Mouse (Mus musculus) lung, adult 18-20 months (tissue): ENCODE data around the gene Dppa1.
"Not testable (repeated sequence)": the region's sequence is repeated elsewhere in the genome, so short reads cannot be mapped to it uniquely, and the experiment has no call there.

ENCODE experiments used
- DNase-seq, 2 experiments: peaks; one replicate each; pipeline ENCODE4 v3.0.0; 2022; ENCODE audit warnings: mixed read lengths in 2 of 2

Gene Dppa1

GRCm38 (mm10) chr11:46629211-46629795 is at the start of gene Dppa1:
Gene Dppa1, minus strand, starts transcription at chr11:46629261.
- DNase-seq = no peak

- DNase-seq = no peak
Observed at GRCm38 (mm10) chr11:46667938-46668337, 38.9 kb upstream of the Dppa1 start.

GRCm38 (mm10) chr11:46667105-46667504 is 38.0 kb upstream of the Dppa1 start:
- DNase-seq = no peak

GRCm38 (mm10) chr11:46665599-46666522 is 36.8 kb upstream of the Dppa1 start:
- DNase-seq = no peak

- no peak for DNase-seq
Observed at GRCm38 (mm10) chr11:46663215-46663614, 34.2 kb upstream of the Dppa1 start.

- DNase-seq = no peak
Observed at GRCm38 (mm10) chr11:46652476-46652875, 23.4 kb upstream of the Dppa1 start.

- DNase-seq = not testable (repeated sequence)
Observed at GRCm38 (mm10) chr11:46649655-46650054, 20.6 kb upstream of the Dppa1 start.

- no peak for DNase-seq
Observed at GRCm38 (mm10) chr11:46644824-46645223, 15.8 kb upstream of the Dppa1 start.

- DNase-seq = no peak
Observed at GRCm38 (mm10) chr11:46636568-46636967, 7.5 kb upstream of the Dppa1 start.

GRCm38 (mm10) chr11:46635516-46635915 is 6.5 kb upstream of the Dppa1 start:
- not testable (repeated sequence) for DNase-seq

GRCm38 (mm10) chr11:46631635-46632034 is 2.6 kb upstream of the Dppa1 start:
- peak in 1 of 2 experiments; percentile 5 for DNase-seq

GRCm38 (mm10) chr11:46620414-46621168 is 8.5 kb downstream of the Dppa1 start:
- no peak for DNase-seq

GRCm38 (mm10) chr11:46619929-46620328 is 9.1 kb downstream of the Dppa1 start:
- no peak for DNase-seq

- DNase-seq = peak in 1 of 2 experiments; percentile 3
Observed at GRCm38 (mm10) chr11:46592416-46592815, 36.6 kb downstream of the Dppa1 start.

GRCm38 (mm10) chr11:46582741-46583140 is 46.3 kb downstream of the Dppa1 start:
- DNase-seq = no peak

GRCm38 (mm10) chr11:46580428-46580827 is 48.6 kb downstream of the Dppa1 start:
- DNase-seq = no peak

GRCm38 (mm10) chr11:46578771-46579281 is 50.2 kb downstream of the Dppa1 start:
- no peak for DNase-seq

- no peak for DNase-seq
Observed at GRCm38 (mm10) chr11:46571327-46571726, 57.7 kb downstream of the Dppa1 start, which contains the start of gene BC053393. Gene BC053393, plus strand, starts transcription at chr11:46571536.

- no peak for DNase-seq
Observed at GRCm38 (mm10) chr11:46569107-46569506, 60.0 kb downstream of the Dppa1 start.

GRCm38 (mm10) chr11:46565967-46566366 is 63.1 kb downstream of the Dppa1 start:
- DNase-seq = no peak

GRCm38 (mm10) chr11:46564671-46565070 is 64.4 kb downstream of the Dppa1 start:
- DNase-seq = peak; percentile 14 to 29

- DNase-seq = no peak
Observed at GRCm38 (mm10) chr11:46561096-46561495, 68.0 kb downstream of the Dppa1 start.
